Mouse (Mus musculus) brain, embryonic 14.5 days (tissue): ENCODE results near the gene Trim69.

ENCODE experiments used
- CTCF ChIP-seq: fragments of 200-500 bp; IDR thresholded peaks from 2 replicates; pipeline ENCODE4 v1.5.1; 2012; ENCODE audit warnings: inconsistent platforms, mild to moderate bottlenecking, moderate library complexity, borderline replicate concordance; ENCODE audit not compliant: insufficient read depth, insufficient read length; ENCODE audit errors: extremely low read depth
- POLR2A ChIP-seq: fragments of 200-500 bp; IDR thresholded peaks from 2 replicates; pipeline ENCODE4 v1.6.1; 2012; ENCODE audit warnings: mild to moderate bottlenecking, inconsistent platforms, borderline replicate concordance; ENCODE audit not compliant: poor library complexity, insufficient read depth, insufficient read length, severe bottlenecking; ENCODE audit errors: extremely low read depth

DNA sequence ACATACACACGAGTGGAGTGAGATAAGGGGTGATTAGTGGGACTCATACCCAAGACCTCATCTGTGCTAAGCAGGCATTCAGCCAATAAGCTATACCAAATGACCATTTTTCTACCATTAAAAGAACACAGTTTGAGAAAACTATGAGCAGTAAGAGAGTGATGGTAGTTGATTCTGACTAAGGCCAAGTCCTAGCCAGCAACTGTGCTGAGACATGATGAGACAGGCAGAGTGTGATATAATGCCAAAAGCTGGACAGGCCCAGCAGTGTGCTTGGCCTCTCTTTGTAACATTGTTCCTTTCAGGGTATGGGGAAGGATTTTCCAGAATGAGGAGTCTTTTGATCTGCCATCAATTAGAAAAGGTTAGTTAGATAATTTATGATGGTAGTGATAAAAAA is 41.0 kb downstream of the Trim69 start:
- TF ChIP-seq CTCF (no peak), POLR2A (no peak)
